Mouse (Mus musculus): ENCODE results near the gene Zfp704. TPM values are rescaled to one million over a fixed set of nuclear protein-coding genes. Genes with fewer than 3 reads are reported as not detected.

The Zfp704 gene
- total RNA-seq, 2 experiments from 2014 or later: 13.4 to 16.6 TPM

- DNase-seq: peak; percentile 43
These were observed 148.2 kb downstream of the Zfp704 start for GRCm38 (mm10) chr3:9461660-9462059.

GRCm38 (mm10) chr3:9460284-9460683, 149.6 kb downstream of the Zfp704 start:
- no peak for DNase-seq

GRCm38 (mm10) chr3:9456380-9456890, 153.4 kb downstream of the Zfp704 start:
- no peak for DNase-seq

- DNase-seq: no peak
These were observed 154.5 kb downstream of the Zfp704 start for GRCm38 (mm10) chr3:9455351-9455750.

- DNase-seq: no peak
These were observed 155.1 kb downstream of the Zfp704 start for GRCm38 (mm10) chr3:9454556-9455330.

GRCm38 (mm10) chr3:9450521-9450920, 159.4 kb downstream of the Zfp704 start:
- DNase-seq: no peak

GRCm38 (mm10) chr3:9449261-9450007, 160.5 kb downstream of the Zfp704 start:
- no peak for DNase-seq

- DNase-seq: no peak
These were observed 161.3 kb downstream of the Zfp704 start for GRCm38 (mm10) chr3:9448541-9448940.

- no peak for DNase-seq
These were observed 165.3 kb downstream of the Zfp704 start for GRCm38 (mm10) chr3:9444558-9444957.

GRCm38 (mm10) chr3:9443981-9444380, 165.9 kb downstream of the Zfp704 start:
- DNase-seq: no peak

GRCm38 (mm10) chr3:9443476-9443875, 166.4 kb downstream of the Zfp704 start:
- DNase-seq: no peak

GRCm38 (mm10) chr3:9441566-9442540, 168.0 kb downstream of the Zfp704 start:
- no peak for DNase-seq

GRCm38 (mm10) chr3:9440466-9440865, 169.4 kb downstream of the Zfp704 start:
- no peak for DNase-seq

GRCm38 (mm10) chr3:9439619-9440286, 170.1 kb downstream of the Zfp704 start:
- no peak for DNase-seq

GRCm38 (mm10) chr3:9436256-9436655, 173.6 kb downstream of the Zfp704 start:
- DNase-seq: no peak

GRCm38 (mm10) chr3:9434394-9435175, 175.3 kb downstream of the Zfp704 start:
- DNase-seq: no peak

- no peak for DNase-seq
These were observed 176.9 kb downstream of the Zfp704 start for GRCm38 (mm10) chr3:9432796-9433526.

GRCm38 (mm10) chr3:9432226-9432625, 177.7 kb downstream of the Zfp704 start:
- DNase-seq: no peak

- no peak for DNase-seq
These were observed 179.9 kb downstream of the Zfp704 start for GRCm38 (mm10) chr3:9429946-9430345.

- DNase-seq: no peak
These were observed 182.1 kb downstream of the Zfp704 start for GRCm38 (mm10) chr3:9427826-9428225.
